Mouse (Mus musculus): Measurements from ENCODE around the gene Myo9b. TPM values are rescaled to one million over a fixed set of nuclear protein-coding genes. Genes with fewer than 3 reads are reported as not detected.
A peak's percentile ranks its signal among the peaks of the same experiment; 100 is the strongest.

Gene Myo9b
- polyA plus RNA-seq, 1 experiment from 2014 or later: 23.9 TPM

DNA sequence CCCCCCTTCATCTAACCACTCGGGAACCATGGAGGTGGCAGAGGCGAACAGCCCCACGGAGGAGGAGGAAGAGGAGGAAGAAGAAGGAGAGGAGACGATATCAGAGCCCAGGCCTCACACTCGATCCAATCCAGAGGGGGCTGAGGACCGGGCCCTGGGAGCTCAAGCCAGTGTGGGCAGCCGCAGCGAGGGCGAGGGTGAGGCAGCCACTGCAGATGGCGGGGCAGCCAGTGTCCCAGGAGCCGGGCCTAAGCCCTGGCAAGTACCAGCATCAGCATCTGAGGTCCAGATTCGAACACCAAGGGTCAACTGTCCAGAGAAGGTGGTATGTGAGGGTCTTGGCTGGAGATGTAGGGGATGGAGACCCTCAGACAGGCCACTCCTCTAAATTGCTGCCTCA is 125.2 kb downstream of the Myo9b start:
- H3K4me2 ChIP-seq (ENCODE audit: low read length): peak overlapping the region; percentile 64
- H3K27me3 ChIP-seq (replicated peaks; ENCODE audit: control insufficient read depth, insufficient read depth, low read length): no peaks in the 10 kb centered on the region
- H3K9ac ChIP-seq (replicated peaks; ENCODE audit: low read depth, low read length): no peak overlapping the region
- peak overlapping the region; percentile 55; the same call in 1 of the 2 replicates for H3K4me3 ChIP-seq (replicated peaks; ENCODE audit: low read length)
- peaks cover 11% of the 10 kb centered on the region for H3K4me1 ChIP-seq (replicated peaks; ENCODE audit: control insufficient read depth, insufficient read depth, low read length)
- H3K27ac ChIP-seq (ENCODE audit: low read length): no peak overlapping the region
- WGBS: 86% methylated on average over 12 of the region's 12 CpGs
- ATAC-seq: no peak
- no peaks in the 10 kb centered on the region for H3K36me3 ChIP-seq (ENCODE audit: control insufficient read depth, insufficient read depth)
- H3K9me3 ChIP-seq (ENCODE audit: control insufficient read depth, low read length): no peaks in the 10 kb centered on the region

DNA sequence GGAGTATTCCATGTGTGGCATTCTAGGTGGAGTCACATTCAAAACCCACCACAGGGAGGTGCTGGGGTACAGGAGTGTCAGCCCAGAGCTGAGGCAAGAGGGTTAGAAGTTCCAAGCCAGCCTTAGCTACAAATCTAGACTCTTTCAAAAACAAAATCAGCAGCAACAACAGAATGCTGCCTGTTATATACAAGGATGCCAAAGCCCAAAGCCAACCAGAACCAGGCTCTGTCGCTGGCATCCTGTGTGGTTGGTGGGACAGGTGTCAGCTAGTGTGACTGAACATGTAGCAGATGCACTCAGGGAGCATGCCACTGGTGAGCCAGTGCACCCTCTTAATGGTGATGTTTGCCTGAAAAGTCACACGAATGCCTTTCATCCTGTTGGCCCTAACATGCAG is 128.3 kb downstream of the Myo9b start:
- no peak overlapping the region for H3K27ac ChIP-seq (ENCODE audit: low read length)
- ATAC-seq: no peak
- H3K4me1 ChIP-seq (replicated peaks; ENCODE audit: control insufficient read depth, insufficient read depth, low read length): peaks cover 11% of the 10 kb centered on the region
- no peaks in the 10 kb centered on the region for H3K27me3 ChIP-seq (replicated peaks; ENCODE audit: control insufficient read depth, insufficient read depth, low read length)
- H3K9me3 ChIP-seq (ENCODE audit: control insufficient read depth, low read length): no peaks in the 10 kb centered on the region
- no peaks in the 10 kb centered on the region for H3K36me3 ChIP-seq (ENCODE audit: control insufficient read depth, insufficient read depth)
- H3K9ac ChIP-seq (replicated peaks; ENCODE audit: low read depth, low read length): no peak overlapping the region
- H3K4me3 ChIP-seq (replicated peaks; ENCODE audit: low read length): no peak overlapping the region
- no peak overlapping the region for H3K4me2 ChIP-seq (ENCODE audit: low read length)
- WGBS: 90% methylated on average over 2 of the region's 2 CpGs

DNA sequence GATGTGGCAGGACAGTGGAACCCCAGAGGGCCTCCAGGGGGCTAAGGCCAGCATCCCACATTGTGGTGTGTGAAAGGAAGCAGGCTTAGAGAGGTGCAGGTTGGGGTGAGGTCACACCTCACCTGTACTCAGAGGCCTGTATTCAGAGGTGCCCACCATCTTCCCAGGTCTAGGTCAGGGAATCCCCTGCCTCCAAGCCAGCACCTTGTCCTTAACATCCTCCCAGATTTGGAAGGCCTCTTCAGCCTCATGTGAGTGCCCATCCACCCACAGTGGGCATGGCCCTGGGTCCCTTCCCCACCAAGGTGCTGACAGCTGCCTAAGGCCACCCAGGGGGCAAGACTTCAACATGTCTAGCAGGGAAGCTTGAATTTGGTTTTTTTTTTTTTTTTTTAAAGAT is 128.9 kb downstream of the Myo9b start:
- no peak overlapping the region for H3K27ac ChIP-seq (ENCODE audit: low read length)
- no peaks in the 10 kb centered on the region for H3K27me3 ChIP-seq (replicated peaks; ENCODE audit: control insufficient read depth, insufficient read depth, low read length)
- H3K4me1 ChIP-seq (replicated peaks; ENCODE audit: control insufficient read depth, insufficient read depth, low read length): peaks cover 14% of the 10 kb centered on the region
- no peaks in the 10 kb centered on the region for H3K36me3 ChIP-seq (ENCODE audit: control insufficient read depth, insufficient read depth)
- no peak overlapping the region for H3K9ac ChIP-seq (replicated peaks; ENCODE audit: low read depth, low read length)
- no peak for ATAC-seq
- H3K4me2 ChIP-seq (ENCODE audit: low read length): no peak overlapping the region
- H3K4me3 ChIP-seq (replicated peaks; ENCODE audit: low read length): no peak overlapping the region
- no peaks in the 10 kb centered on the region for H3K9me3 ChIP-seq (ENCODE audit: control insufficient read depth, low read length)

DNA sequence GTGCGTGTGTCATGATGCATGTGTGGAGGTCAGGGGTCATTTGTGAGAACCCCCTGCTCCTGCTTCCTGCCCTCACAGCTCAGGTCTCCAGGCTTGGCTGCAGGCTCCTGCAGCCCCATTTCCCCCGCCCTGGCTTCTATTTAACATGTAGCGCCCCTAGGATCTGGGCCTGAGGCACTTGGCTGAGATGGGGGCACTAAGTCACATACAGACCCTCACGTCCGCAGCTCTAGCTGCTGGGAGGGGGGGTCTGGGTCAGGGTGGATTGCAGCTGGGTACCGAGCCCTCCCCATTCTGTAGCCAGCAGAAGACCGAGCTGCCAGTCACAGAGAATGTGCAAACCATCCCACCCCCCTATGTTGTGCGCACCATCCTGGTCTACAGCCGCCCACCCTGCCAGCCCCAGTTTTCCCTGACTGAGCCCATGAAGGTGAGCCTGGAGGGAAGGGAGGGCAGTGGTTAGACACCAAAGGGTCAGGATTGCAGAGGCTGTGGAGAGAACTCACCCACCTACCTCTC is 130.0 kb downstream of the Myo9b start:
- 88% methylated on average over 9 of the region's 9 CpGs for WGBS
- no peak overlapping the region for H3K4me3 ChIP-seq (replicated peaks; ENCODE audit: low read length)
- no peaks in the 10 kb centered on the region for H3K27me3 ChIP-seq (replicated peaks; ENCODE audit: control insufficient read depth, insufficient read depth, low read length)
- no peaks in the 10 kb centered on the region for H3K9me3 ChIP-seq (ENCODE audit: control insufficient read depth, low read length)
- H3K27ac ChIP-seq (ENCODE audit: low read length): no peak overlapping the region
- H3K4me2 ChIP-seq (ENCODE audit: low read length): no peak overlapping the region
- peaks cover 17% of the 10 kb centered on the region for H3K4me1 ChIP-seq (replicated peaks; ENCODE audit: control insufficient read depth, insufficient read depth, low read length)
- ATAC-seq: no peak
- no peak overlapping the region for H3K9ac ChIP-seq (replicated peaks; ENCODE audit: low read depth, low read length)
- H3K36me3 ChIP-seq (ENCODE audit: control insufficient read depth, insufficient read depth): no peaks in the 10 kb centered on the region

DNA sequence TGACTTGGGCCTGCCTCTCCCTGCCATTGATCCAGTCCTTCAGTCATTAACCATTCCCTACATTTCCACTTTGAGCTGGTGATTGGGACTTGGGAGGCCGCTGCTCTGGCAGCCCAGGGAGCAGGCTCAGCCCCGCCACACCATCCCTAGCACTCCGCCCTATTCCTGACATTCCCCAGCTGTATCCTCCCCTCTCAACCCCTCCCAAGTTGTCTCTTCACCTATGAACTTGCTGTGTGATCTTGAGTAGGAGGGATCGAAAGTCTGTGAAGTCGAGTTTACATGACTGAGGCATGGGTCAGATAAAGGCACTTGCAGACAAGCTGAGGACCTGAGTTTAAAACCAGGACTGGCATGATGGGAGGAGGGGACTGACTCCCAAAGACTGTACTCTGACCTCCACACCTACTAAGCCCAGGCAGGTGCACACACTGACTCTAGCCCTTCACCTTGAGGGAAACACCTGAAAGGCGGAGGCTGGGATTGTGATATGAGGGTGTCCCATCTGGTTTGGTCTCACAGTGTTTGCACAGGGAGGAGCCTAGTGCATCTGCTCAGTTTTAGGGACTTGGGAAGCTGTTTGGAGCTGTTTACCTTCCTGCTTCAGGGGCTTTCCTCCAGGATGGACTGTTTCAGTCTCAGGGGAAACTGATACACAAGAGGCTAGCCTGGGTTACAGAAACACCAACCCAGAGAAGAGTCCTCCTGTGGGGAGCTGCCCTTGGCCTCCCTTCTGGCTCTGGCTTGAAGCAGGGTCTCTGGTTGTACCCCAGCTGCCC is 130.8 kb downstream of the Myo9b start:
- Histone ChIP-seq H3K4me2 (ENCODE audit: low read length) (no peak overlapping the region), H3K9me3 (ENCODE audit: control insufficient read depth, low read length) (no peaks in the 10 kb centered on the region), H3K27ac (ENCODE audit: low read length) (no peak overlapping the region), H3K4me1 (replicated peaks; ENCODE audit: control insufficient read depth, insufficient read depth, low read length) (peaks cover 14% of the 10 kb centered on the region), H3K4me3 (replicated peaks; ENCODE audit: low read length) (no peak overlapping the region), H3K36me3 (ENCODE audit: control insufficient read depth, insufficient read depth) (no peaks in the 10 kb centered on the region), H3K9ac (replicated peaks; ENCODE audit: low read depth, low read length) (no peak overlapping the region), H3K27me3 (replicated peaks; ENCODE audit: control insufficient read depth, insufficient read depth, low read length) (no peaks in the 10 kb centered on the region)
- no peak for ATAC-seq
- 94% methylated on average over 6 of the region's 6 CpGs for WGBS

DNA sequence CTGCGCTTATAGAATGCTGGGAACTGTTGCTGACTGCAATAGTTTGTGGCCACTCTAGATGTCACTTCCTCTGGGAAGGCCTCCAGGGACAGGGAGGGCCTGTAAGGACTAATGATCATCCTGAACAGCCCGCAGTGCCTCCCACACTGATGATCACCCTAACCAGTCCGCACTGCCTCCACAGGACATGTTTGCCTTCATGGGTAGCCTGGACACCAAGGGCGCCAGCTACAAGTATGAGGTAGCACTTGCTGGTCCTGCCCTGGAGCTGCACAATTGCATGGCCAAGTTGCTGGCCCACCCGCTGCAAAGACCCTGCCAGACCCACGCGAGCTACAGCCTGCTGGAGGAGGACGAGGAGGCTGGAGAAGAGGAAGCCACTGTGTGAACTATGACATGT is 131.5 kb downstream of the Myo9b start:
- no peaks in the 10 kb centered on the region for H3K9me3 ChIP-seq (ENCODE audit: control insufficient read depth, low read length)
- no peak for ATAC-seq
- H3K4me3 ChIP-seq (replicated peaks; ENCODE audit: low read length): no peak overlapping the region
- no peak overlapping the region for H3K27ac ChIP-seq (ENCODE audit: low read length)
- no peaks in the 10 kb centered on the region for H3K27me3 ChIP-seq (replicated peaks; ENCODE audit: control insufficient read depth, insufficient read depth, low read length)
- no peaks in the 10 kb centered on the region for H3K36me3 ChIP-seq (ENCODE audit: control insufficient read depth, insufficient read depth)
- no peak overlapping the region for H3K4me2 ChIP-seq (ENCODE audit: low read length)
- WGBS: 87% methylated on average over 8 of the region's 8 CpGs
- no peak overlapping the region for H3K9ac ChIP-seq (replicated peaks; ENCODE audit: low read depth, low read length)
- peaks cover 14% of the 10 kb centered on the region for H3K4me1 ChIP-seq (replicated peaks; ENCODE audit: control insufficient read depth, insufficient read depth, low read length)

DNA sequence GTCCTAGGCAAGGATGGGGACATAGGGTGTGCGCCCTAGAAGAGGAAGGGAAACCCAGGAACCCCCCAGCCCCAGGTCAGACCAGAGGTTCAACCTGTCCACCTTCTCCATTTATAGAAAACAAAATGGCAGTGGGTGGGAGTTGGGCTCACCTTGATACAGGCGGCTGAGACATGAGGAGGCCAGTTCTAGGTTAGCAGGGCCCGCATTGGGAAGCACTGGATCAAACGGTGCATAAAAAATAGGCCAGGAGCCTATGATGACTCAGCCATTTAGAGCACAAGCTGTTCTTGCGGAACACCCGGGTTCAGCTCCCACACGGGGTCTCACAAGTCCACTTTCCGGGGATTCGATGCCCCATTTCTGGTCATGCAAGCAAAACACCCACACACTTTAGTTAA is 132.4 kb downstream of the Myo9b start:
- Histone ChIP-seq H3K27ac (ENCODE audit: low read length) (no peak overlapping the region), H3K4me1 (replicated peaks; ENCODE audit: control insufficient read depth, insufficient read depth, low read length) (peaks cover 14% of the 10 kb centered on the region), H3K9me3 (ENCODE audit: control insufficient read depth, low read length) (no peaks in the 10 kb centered on the region), H3K4me3 (replicated peaks; ENCODE audit: low read length) (no peak overlapping the region), H3K9ac (replicated peaks; ENCODE audit: low read depth, low read length) (no peak overlapping the region), H3K36me3 (ENCODE audit: control insufficient read depth, insufficient read depth) (no peaks in the 10 kb centered on the region), H3K4me2 (ENCODE audit: low read length) (no peak overlapping the region), H3K27me3 (replicated peaks; ENCODE audit: control insufficient read depth, insufficient read depth, low read length) (no peaks in the 10 kb centered on the region)
- WGBS: 83% methylated on average over 9 of the region's 9 CpGs
- ATAC-seq: no peak

DNA sequence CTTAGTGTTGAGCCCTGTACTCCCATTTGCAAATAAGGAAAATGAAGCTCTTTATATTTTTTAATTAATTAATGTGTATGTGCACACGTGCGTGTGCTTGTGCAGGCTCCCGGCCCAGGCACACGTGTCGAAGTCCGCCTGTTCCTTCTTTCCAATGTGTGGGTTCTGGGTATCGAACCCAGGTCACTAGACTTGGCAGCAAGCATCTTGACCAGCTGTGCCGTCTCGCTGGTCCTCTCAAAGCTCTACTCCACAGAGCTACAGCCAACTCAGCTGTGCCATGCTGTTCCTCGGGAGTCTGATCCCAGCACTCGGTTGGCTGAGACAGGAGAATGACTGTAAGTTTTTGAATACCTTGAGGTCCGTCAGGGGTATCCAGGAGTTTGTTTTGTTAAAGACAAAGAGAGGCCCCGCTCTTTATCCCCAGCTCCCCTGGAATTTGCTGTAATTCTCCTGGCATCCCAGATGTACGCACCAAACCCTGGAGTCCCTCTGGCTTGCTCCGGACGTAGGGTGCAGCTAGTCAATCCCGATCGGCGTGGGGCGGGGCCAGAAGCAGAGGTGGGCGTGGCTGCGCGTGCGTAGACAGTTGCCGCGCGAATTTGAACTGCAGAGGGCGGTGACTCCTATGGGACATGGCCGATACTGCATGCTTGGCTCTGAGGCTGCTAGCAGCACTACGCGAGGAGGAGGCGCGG is 133.0 kb downstream of the Myo9b start, which contains the start of gene Ankle1:
TSS of gene Ankle1 (plus strand) at position 610 of the 698 bp plus-strand sequence.
- 15% methylated on average over 33 of the region's 33 CpGs for WGBS
- peak within 1 kb of the TSS; percentile 52 for H3K4me3 ChIP-seq (replicated peaks; ENCODE audit: low read length)
- peak; percentile 91 for ATAC-seq

DNA sequence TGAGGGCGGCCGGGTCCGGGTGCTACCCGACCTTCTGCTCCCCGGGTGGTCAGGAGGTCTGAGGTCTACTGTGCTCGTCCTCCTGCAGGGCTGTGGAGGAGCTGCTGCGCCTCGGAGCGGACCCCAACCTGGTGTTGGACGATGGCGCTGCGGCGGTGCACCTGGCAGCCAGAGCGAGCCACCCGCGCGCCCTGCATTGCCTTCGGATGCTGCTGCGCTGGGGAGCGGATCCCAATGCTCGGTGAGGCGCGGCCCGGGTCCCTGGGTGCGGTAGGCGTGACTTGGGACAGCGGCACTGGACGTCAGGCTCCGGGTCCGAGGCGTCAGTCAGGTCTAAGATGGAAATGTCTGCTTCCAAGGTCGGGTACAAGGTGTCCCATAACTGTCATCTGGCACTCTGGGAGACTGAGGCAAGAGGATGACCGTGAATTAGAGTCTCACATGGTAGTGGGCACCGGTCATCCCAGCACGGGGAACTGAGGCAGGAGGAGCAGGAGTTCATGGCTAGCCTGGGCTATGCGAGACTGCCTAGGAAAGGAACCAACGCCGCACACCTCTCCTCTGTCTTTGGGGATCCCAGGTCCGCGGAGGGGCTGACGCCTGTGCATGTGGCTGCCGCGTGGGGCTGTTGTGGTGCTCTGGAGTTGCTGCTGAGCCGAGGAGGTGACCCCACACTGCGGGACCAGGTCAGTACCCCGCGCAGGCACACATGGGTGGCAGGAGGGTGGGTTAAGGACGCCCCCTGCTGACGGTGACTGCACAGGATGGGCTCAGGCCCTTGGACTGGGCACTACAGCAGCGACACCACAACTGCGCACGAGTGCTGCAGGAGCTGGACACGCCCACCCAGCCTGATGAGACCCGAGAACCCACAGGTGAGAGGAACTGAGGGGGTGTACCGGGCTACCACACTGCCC is 133.8 kb downstream of the Myo9b start:
- H3K36me3 ChIP-seq (ENCODE audit: control insufficient read depth, insufficient read depth): no peaks in the 10 kb centered on the region
- peak overlapping the region; percentile 52 for H3K4me3 ChIP-seq (replicated peaks; ENCODE audit: low read length)
- WGBS: under 1% methylated on average over 55 of the region's 55 CpGs
- H3K4me2 ChIP-seq (ENCODE audit: low read length): peak overlapping the region; percentile 90
- ATAC-seq: peak; percentile 72
- H3K27ac ChIP-seq (ENCODE audit: low read length): no peak overlapping the region
- peaks cover 14% of the 10 kb centered on the region for H3K4me1 ChIP-seq (replicated peaks; ENCODE audit: control insufficient read depth, insufficient read depth, low read length)
- peak overlapping the region; percentile 52 for H3K9ac ChIP-seq (replicated peaks; ENCODE audit: low read depth, low read length)
- no peaks in the 10 kb centered on the region for H3K9me3 ChIP-seq (ENCODE audit: control insufficient read depth, low read length)
- H3K27me3 ChIP-seq (replicated peaks; ENCODE audit: control insufficient read depth, insufficient read depth, low read length): no peaks in the 10 kb centered on the region

More for the DNA sequence above, 133.0 kb downstream of the Myo9b start, which contains the start of gene Ankle1:
- H3K4me1 ChIP-seq (replicated peaks; ENCODE audit: control insufficient read depth, insufficient read depth, low read length): peaks cover 14% of the 10 kb centered on the region
- H3K9ac ChIP-seq (replicated peaks; ENCODE audit: low read depth, low read length): peak within 1 kb of the TSS; percentile 52
- no peaks in the 10 kb centered on the region for H3K27me3 ChIP-seq (replicated peaks; ENCODE audit: control insufficient read depth, insufficient read depth, low read length)
- peak within 1 kb of the TSS; percentile 90 for H3K4me2 ChIP-seq (ENCODE audit: low read length)
- H3K27ac ChIP-seq (ENCODE audit: low read length): no peak within 1 kb of the TSS
- no peaks in the 10 kb centered on the region for H3K36me3 ChIP-seq (ENCODE audit: control insufficient read depth, insufficient read depth)
- H3K9me3 ChIP-seq (ENCODE audit: control insufficient read depth, low read length): no peaks in the 10 kb centered on the region

Data from forebrain, embryonic 16.5 days (tissue).